Mouse (Mus musculus) WW6 (cell line): ENCODE results near the gene Lgr6.

Source experiments
- DNase-seq: peaks from one replicate; pipeline ENCODE4 v3.0.0-alpha.2; 2013; ENCODE audit warnings: low read depth, low spot score

The Lgr6 gene

DNA sequence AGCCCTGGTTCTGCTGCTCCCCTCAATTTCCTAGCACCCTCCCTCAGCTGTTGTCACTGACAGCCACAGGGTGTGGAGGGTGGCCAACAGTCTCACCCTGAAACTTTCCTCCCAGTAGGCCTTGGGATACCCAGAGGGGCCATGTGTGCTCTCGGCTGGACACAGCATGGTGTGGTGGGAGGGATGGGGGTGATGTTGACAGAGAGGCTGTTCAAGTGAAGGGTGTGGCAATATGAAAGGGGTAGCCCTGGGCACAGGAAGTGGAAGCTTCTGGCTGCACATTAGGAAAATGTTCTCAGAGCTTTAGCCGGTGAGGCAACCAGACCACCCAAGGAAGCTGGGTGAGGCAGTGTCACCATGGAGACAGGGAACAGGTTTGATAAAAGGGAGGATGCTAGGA, 26.1 kb downstream of the Lgr6 start:
- no peak for DNase-seq

DNA sequence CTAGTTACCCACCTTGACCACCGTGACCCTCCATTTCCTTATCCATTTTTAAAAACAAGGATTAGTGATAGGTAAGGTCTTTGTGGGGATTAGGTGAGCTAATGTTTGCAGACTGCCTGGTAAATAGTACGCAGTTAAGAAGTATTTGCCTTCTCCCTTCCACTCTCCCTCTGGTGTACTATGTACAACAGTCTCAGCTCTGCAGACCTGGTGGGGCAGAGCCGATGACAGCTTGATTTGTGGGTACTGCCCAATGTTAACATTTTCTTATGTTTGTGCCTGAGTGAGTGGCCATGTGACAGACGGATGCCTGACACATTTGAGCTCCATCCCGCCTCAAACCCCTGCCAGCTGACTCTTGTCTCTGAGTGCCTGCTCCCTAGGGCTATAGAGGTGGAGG, 28.6 kb downstream of the Lgr6 start:
- DNase-seq, result no peak

DNA sequence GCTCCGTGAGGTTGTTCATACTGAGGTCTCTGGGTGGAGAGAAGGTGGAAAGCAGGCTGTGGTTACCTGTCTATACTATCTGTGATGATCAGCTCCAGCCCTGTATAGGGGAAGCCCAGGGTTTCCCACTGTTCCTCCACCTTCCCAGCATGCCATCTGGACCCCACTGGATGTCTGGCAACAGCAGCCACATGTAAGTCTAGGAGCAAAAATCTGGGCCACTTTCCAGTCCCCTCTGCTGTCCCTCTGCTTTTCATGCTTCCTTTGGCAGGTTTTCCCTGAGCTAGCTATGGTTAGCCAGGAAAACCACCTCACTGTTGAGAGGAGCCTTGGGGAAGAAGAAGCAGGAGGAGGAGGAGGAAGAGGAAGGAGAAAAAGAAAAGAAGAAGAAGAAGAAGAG, 29.8 kb downstream of the Lgr6 start:
- DNase-seq, result no peak

DNA sequence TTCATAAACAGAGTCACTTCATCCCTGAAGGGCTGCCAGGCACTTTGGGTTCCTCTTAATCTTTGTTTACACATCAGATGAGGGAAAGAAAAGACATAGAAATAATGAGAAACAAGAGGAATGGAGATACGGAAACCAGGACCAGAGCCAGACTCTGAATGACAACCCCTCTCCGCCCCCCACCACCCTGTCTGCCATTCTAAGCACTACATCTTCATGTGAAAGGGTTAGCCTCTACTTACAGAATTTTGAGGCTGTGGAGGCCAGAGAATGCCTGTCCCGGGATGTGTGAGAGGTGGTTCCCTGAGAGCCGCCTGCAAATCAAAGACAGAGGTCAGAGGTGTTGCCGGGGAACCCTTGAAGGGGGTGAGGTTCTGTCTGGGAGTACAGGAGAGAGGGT, 32.4 kb downstream of the Lgr6 start:
- DNase-seq, result no peak

DNA sequence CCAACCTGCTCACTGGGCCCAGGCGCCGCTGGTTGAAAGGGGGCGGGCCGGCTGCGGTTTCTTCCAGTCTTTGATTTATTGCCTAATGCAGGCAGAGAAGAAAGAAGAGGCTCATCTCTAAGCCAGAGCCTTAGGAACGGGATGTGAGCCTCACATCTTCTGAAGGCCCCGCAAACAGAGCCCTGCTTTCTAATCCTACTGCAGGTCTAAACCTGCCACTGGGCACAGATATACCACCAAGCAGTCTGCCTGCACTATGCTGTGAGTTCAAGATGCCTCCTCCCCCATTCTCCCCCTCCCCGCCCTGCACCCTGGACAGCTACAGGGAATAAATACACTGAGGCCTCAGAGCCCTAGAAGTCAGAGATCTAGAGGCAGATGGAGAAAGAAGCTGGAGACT, 35.2 kb downstream of the Lgr6 start:
- no peak for DNase-seq

GRCm38 (mm10) chr1:135064525-135064924, 40.6 kb downstream of the Lgr6 start:
- DNase-seq, result no peak

GRCm38 (mm10) chr1:135062936-135063335, 42.1 kb downstream of the Lgr6 start:
- DNase-seq, result no peak

DNA sequence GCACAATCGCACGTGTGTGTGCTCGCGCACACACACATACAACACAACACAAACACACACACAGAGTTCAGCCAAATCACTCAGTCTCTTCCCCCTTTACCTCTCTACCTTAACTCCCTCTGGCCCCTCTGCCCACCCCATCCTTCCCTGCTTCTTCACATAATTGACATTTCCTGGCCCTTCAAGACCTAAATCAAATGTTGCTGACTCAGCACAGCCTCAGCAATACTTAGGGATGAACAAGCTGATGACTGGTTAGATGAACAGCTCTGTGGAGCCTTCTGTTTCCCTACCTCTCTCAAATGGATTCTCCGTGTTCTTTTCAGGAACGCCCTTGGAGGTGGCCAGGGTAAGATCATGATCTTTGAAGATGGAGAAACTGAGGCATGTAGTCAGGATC, 43.8 kb downstream of the Lgr6 start:
- DNase-seq, result no peak

- DNase-seq, result no peak
These were observed 44.9 kb downstream of the Lgr6 start for GRCm38 (mm10) chr1:135060174-135060573.

DNA sequence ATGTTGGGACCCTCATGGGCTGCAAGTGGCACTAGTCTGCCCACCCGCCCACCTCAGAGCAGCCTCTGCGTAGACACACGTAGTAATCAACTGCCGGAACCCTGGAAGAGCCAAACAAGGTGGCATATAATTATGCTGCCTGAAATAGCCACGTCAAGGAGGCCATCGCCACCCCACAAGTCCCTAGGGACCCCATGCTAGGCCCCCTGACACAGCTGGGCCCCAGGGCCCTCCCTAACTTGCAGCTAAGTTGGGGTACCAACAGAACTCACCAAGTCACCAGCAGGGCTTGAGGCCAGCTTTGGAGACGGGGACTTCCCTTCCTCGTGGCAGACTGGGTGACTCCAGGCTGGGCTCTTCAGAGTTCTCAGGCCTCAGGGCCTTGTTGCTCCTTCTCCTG, 48.2 kb downstream of the Lgr6 start:
- DNase-seq, result no peak

DNA sequence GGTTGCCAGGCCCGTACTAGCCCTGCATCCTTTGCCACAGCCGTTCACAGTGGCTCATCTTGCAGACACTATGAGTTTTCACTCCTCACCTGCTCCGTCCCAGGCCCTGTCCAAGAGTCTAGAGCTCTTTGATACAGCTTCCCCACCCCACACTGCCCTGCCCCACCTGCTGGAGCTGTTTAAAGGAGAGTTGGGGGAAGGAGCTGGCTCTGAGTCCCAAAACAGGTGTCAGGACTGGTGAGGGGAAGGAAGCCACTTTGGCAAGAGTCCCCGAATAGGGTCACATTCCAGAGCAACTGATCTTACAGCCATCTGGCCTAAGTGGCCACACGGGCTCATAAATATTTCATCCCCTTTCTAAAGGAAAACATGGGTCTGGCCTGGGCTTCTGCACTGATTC, 51.0 kb downstream of the Lgr6 start:
- no peak for DNase-seq

GRCm38 (mm10) chr1:135044439-135044838, 60.6 kb downstream of the Lgr6 start:
- DNase-seq, result no peak

DNA sequence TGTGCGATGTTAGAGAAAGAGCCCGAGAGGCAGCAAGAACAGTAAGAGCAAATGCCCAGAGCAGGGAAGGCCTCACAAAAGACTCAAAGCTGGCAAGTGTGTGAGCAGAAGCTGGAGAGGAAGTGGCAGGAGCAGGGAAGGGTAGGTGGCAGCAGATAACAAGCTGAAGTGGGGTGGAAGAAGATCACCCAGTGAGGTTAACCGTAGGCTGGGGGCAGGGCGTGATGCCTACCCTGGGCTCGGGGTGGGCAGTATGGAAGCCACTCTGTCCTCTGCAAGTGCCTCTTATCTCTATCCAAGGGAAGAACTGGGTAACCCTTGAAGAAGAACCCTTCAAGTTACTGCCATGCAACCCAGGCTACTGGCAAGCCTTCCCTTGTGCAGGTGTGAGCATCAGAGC, 68.8 kb downstream of the Lgr6 start:
- no peak for DNase-seq

DNA sequence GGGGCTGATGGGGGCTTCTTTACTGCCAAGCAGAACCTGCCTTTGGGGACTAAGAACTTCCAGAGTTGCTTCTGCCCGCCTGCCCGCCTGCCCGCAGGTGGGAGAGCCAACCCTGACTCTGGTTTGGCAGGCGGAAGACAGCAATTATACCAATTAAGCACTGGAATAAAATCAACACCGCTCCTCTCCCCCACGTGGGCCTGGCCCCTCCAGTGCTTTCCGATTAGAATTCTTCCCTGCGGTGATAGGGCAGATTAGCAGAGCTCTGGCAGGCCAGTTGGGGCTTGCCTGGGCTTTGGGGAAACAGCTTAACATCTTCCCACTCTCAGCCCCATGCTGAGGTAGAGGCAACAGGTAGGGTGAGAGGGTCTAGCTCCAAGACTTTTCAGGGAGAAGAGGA, 72.4 kb downstream of the Lgr6 start:
- DNase-seq, result no peak

- no peak for DNase-seq
These were observed 75.0 kb downstream of the Lgr6 start for GRCm38 (mm10) chr1:135030121-135030520.

DNA sequence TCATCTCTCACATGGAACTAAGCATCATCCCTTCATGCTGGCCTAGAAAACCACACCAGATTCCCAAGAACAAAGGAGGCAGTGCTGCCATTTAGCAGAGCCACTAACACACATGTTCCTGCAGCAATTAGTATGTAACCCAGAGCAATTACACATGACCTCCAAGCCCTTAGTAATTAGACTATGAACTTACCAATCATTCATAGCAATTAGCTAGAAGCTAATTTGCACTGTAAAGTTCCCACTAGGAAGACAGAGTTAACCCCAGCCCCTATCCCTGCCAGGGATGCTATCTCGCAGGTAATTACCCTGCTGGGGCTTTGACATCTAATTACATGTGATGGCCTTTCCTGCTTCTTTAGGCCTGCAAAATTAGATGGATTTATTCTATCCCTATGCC, 78.8 kb downstream of the Lgr6 start:
- DNase-seq, result no peak

- DNase-seq, result no peak
These were observed 81.5 kb downstream of the Lgr6 start for GRCm38 (mm10) chr1:135023583-135023982.

DNA sequence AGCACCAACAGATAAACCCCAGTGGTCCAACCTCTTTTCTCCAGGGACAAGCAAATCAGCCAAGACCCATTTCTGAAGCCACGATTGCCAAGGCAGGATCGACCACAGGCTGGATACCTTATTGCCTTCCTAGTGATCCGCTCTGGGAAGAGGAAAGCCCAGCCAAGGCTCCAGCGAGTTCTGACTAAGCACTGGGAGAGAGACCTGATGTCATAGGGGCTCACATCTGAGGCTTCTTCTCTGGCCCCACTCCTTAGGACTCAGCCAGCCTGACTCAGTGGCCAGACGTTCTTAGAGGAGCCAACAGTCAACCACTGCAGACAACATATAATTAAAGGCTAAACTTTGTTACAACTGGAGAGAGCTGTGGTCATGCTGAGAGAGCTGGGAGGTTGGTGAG, 83.1 kb downstream of the Lgr6 start:
- DNase-seq, result no peak

DNA sequence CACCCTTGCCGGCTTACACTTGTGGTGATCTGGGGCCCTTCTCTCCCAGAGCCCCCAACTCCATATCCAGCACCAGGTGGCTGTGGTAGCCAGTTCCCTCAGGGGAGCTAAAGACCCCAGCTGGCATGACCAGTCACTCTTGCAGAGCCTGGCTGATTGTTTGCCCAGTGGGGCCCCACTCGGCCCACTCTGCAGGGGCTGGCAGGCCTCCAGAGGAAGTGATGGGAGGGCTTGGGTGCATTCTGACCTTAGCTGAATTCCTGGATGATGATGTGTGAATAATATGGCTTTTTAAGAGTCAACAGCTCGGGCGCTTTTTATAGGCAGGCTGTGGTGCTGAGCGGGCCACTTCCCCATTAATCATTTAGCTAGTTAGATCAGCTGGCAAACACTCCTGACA, 84.1 kb downstream of the Lgr6 start:
- no peak for DNase-seq

DNA sequence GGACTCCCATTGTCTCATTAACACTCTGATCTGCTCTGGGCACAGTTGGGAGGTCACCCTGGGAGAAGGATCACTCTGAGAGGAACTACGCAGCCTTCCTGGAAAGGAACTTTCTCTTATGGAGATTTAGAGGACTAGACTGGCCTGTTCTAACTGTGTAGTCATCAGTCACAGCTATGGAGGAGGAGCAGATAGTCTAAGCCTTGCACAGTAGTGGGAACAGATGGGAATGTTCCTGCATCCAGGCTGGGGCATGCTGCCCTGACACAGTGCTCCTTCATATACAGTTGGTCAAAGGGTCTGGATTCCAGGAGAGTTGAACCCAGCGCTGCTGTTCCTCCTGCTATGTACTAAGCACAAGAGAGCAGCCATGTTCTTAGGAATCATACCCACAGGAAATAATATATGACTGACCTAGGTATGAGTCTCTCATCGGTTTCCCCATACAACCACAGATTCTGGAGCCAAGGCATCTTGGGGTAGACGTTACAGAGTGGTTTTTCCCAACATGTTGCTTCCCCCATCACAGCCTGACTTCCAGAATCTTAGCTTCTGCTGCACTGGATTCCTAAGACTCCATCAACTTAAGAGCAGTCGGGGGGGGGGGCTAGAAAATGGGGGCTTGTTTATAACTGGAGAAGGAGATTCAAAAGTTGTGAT, 84.7 kb downstream of the Lgr6 start:
- DNase-seq, result no peak

GRCm38 (mm10) chr1:135019775-135020167, 85.3 kb downstream of the Lgr6 start:
- DNase-seq, result no peak

GRCm38 (mm10) chr1:135019087-135019774, 85.8 kb downstream of the Lgr6 start:
- DNase-seq, result no peak

DNA sequence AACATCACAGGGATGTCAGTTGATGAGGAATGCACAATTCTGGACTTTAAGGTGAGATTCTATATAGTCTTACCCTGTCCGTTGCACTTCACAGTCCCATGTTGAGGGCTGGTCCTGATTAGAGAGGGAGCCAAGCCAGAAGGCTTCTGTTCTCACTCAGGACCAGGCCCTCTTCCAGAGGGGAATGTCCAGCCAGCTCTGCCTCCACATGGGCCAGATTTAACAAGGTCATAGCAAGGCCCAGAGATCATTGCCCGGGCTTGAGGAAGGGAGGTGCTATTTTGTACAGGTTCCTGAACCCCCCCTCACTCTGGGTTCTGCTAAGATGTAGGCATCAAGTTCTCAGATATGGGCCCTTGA, 87.4 kb downstream of the Lgr6 start:
- DNase-seq, result no peak
